Mouse (Mus musculus): ENCODE results near the gene Ndufc2. TPM values are rescaled to one million over a fixed set of nuclear protein-coding genes. Genes with fewer than 3 reads are reported as not detected.

Gene Ndufc2
- total and polyA plus RNA-seq, 3 experiments, result 242 to 280 TPM; not detected in 1

GRCm38 (mm10) chr7:97420958-97421651 is 21.3 kb downstream of the Ndufc2 start:
- H3K27ac ChIP-seq (ENCODE audit: control insufficient read depth, low read depth, low read length), result no peak overlapping the region
- no peak for DNase-seq (ENCODE audit: low read depth, low spot score)

DNA sequence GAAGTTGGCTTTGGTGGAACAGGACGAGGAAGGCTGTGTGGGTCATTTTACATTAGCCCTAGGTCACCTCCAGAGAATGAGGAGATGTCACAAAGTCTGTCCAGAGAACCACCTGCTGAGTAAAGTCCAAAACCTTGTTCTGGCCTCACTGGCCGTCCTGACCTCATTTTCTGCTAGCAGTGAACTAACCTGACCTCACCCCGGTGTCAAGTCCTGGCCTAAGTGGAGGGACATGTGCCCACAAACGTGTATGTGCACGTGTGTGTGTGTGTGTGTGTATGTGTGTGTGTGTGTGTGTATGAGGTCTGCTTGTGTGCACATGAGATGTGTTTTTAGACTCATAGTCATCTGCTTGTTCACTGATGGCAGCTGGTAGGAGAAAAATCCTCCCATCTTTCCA is 24.0 kb downstream of the Ndufc2 start:
- H3K27me3 ChIP-seq (ENCODE audit: control insufficient read depth in 1 of 2, insufficient read depth in 2 of 2, low read length in 2 of 2), result peaks cover 0 to 2% of the 10 kb centered on the region in 2 experiments; a peak in 1 of 4 replicates
- H3K36me3 ChIP-seq (ENCODE audit: control insufficient read depth in 1 of 2, insufficient read depth in 2 of 2, low read length in 2 of 2), result no peaks in the 10 kb centered on the region
- H3K9ac ChIP-seq (ENCODE audit: control insufficient read depth, low read depth, low read length, poor library complexity, severe bottlenecking), result no peak overlapping the region
- no peaks in the 10 kb centered on the region for H3K9me3 ChIP-seq (replicated peaks; ENCODE audit: insufficient read depth, low read length)
- H3K79me2 ChIP-seq (ENCODE audit: control insufficient read depth, insufficient read depth, low read length, poor library complexity), result no peaks in the 10 kb centered on the region
- no peaks in the 10 kb centered on the region for H3K4me1 ChIP-seq (ENCODE audit: control insufficient read depth in 1 of 2, insufficient read depth in 2 of 2, low read length in 2 of 2)
- TF ChIP-seq POLR2AphosphoS5 (IDR thresholded peaks at IDR 0.05; ENCODE audit: borderline replicate concordance, low read depth, low read length) (no peak), POLR2A (IDR thresholded peaks at IDR 0.05; ENCODE audit: control insufficient read depth in 1 of 2, insufficient read depth in 1 of 2, low read depth in 1 of 2, low read length in 2 of 2, poor library complexity in 1 of 2) (no peak), USF2 (IDR thresholded peaks at IDR 0.05; ENCODE audit: borderline replicate concordance in 1 of 2, insufficient read depth in 1 of 2, low read depth in 1 of 2, low read length in 2 of 2) (no peak), NRF1 (IDR thresholded peaks at IDR 0.05; ENCODE audit: insufficient read depth, low read depth, low read length, poor library complexity, severe bottlenecking) (no peak), MAFK (IDR thresholded peaks at IDR 0.05; ENCODE audit: borderline replicate concordance, low read depth, low read length) (no peak), MYB (IDR thresholded peaks at IDR 0.05; ENCODE audit: low read depth, low read length) (no peak), MEF2A (IDR thresholded peaks at IDR 0.05; ENCODE audit: extremely low read depth, insufficient replicate concordance, low read depth, low read length, poor library complexity, severe bottlenecking) (no peak), SMC3 (IDR thresholded peaks at IDR 0.05; ENCODE audit: low read depth, low read length) (no peak), RCOR1 (IDR thresholded peaks at IDR 0.05; ENCODE audit: low read depth, low read length) (no peak), RAD21 (IDR thresholded peaks at IDR 0.05; ENCODE audit: low read depth, low read length) (no peak), MAZ (IDR thresholded peaks at IDR 0.05; ENCODE audit: low read depth, low read length) (no peak), CHD2 (IDR thresholded peaks at IDR 0.05; ENCODE audit: low read length) (no peak), MAX (IDR thresholded peaks at IDR 0.05; ENCODE audit: low read length) (no peak), SIN3A (IDR thresholded peaks at IDR 0.05; ENCODE audit: low read length) (no peak), BHLHE40 (IDR thresholded peaks at IDR 0.05; ENCODE audit: borderline replicate concordance, low read depth, low read length) (no peak), NELFE (IDR thresholded peaks at IDR 0.05; ENCODE audit: low read depth, low read length) (no peak), E2F4 (IDR thresholded peaks at IDR 0.05; ENCODE audit: borderline replicate concordance, low read depth, low read length) (no peak)
- DNase-seq (ENCODE audit: low read depth, low spot score), result no peak
- H3K27ac ChIP-seq (ENCODE audit: control insufficient read depth, low read depth, low read length), result no peak overlapping the region
- H3K4me3 ChIP-seq (ENCODE audit: control insufficient read depth in 1 of 2, insufficient read depth in 1 of 2, low read depth in 2 of 2, low read length in 2 of 2), result no peak overlapping the region

More at GRCm38 (mm10) chr7:97420958-97421651, 21.3 kb downstream of the Ndufc2 start:
- H3K4me1 ChIP-seq (ENCODE audit: control insufficient read depth in 1 of 2, insufficient read depth in 2 of 2, low read length in 2 of 2), result no peaks in the 10 kb centered on the region
- H3K36me3 ChIP-seq (ENCODE audit: control insufficient read depth in 1 of 2, insufficient read depth in 2 of 2, low read length in 2 of 2), result no peaks in the 10 kb centered on the region
- TF ChIP-seq RCOR1 (IDR thresholded peaks at IDR 0.05; ENCODE audit: low read depth, low read length), result no peak
- no peak for TF ChIP-seq MXI1 (IDR thresholded peaks at IDR 0.05; ENCODE audit: low read depth, low read length)
- TF ChIP-seq POLR2AphosphoS5 (IDR thresholded peaks at IDR 0.05; ENCODE audit: borderline replicate concordance, low read depth, low read length), result no peak
- no peak for TF ChIP-seq EP300 (IDR thresholded peaks at IDR 0.05; ENCODE audit: low read depth in 1 of 2, low read length in 2 of 2)
- TF ChIP-seq JUND (IDR thresholded peaks at IDR 0.05; ENCODE audit: low read depth, low read length), result no peak
- TF ChIP-seq CHD1 (IDR thresholded peaks at IDR 0.05; ENCODE audit: low read depth, low read length), result no peak
- no peak for TF ChIP-seq POLR2AphosphoS2 (IDR thresholded peaks at IDR 0.05; ENCODE audit: low read length)
- TF ChIP-seq ZMIZ1 (IDR thresholded peaks at IDR 0.05; ENCODE audit: low read depth, low read length), result no peak
- no peak for TF ChIP-seq MYC (IDR thresholded peaks at IDR 0.05; ENCODE audit: low read depth, low read length)
- TF ChIP-seq RAD21 (IDR thresholded peaks at IDR 0.05; ENCODE audit: low read depth, low read length), result no peak
- no peaks in the 10 kb centered on the region for H3K9me3 ChIP-seq (replicated peaks; ENCODE audit: insufficient read depth, low read length)
- H3K4me3 ChIP-seq (ENCODE audit: control insufficient read depth in 1 of 2, insufficient read depth in 1 of 2, low read depth in 2 of 2, low read length in 2 of 2), result no peak overlapping the region
- no peak overlapping the region for H3K9ac ChIP-seq (ENCODE audit: control insufficient read depth, low read depth, low read length, poor library complexity, severe bottlenecking)
- no peaks in the 10 kb centered on the region for H3K79me2 ChIP-seq (ENCODE audit: control insufficient read depth, insufficient read depth, low read length, poor library complexity)
- peaks cover 0 to 2% of the 10 kb centered on the region in 2 experiments; a peak in 1 of 4 replicates for H3K27me3 ChIP-seq (ENCODE audit: control insufficient read depth in 1 of 2, insufficient read depth in 2 of 2, low read length in 2 of 2)
